Mouse (Mus musculus): ENCODE data around the gene Hdac7. TPM values are rescaled to one million over a fixed set of nuclear protein-coding genes. Genes with fewer than 3 reads are reported as not detected.
A peak's percentile ranks its signal among the peaks of the same experiment; 100 is the strongest.

The Hdac7 gene
- 20.4 and 34.5 TPM in 2 replicates for polyA plus RNA-seq (2015; fragmentation: Nextera tagmentation; extraction: Ambion mirVana)

DNA sequence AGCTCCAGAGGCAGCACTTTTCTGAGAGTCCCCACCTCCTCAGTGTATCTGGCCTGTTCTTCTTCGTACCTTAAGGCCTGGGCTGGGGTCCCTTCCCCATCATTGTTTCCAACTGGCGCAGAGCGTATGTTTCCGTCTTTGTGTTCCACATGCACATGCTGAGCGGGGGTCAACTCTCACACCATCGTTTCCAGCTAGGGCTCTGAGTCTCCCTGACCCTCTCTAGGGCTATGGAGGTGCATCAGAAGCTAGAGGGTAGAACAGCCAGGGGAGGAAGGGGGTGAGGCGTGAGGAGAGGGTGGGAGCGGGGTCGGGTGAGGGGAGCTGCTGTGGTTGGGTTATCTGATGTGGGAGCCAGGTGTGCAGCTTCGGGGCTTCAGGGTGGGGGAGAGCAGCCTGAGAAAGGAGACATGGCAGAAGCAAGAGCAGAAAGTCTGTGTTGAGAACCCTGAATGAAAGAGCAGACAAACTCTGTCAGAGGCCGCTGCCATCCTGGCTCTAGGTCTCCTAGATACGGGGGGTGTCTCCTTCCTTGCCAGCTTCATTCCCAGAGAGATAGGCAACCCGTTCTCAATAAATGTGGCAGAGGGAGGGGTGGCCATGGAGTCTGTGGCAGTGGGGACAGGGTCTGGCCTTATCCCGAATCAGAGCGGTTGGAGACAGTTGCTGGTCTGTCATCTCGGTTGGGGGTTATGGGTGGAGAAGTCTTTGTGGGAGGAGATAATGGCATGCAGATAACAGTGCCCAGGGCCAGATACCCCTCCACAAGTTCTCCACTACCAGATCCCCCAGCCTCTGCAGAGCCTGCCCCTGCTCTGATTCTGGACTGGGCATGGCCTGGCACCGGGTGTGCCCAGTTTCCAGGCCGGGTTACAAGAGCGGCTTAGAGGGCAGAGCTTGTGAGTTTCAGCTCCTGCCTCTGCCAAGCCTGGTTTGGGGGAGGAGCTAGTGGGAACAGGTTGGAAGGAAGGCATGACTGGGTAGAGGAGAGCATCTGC is at the start of gene Hdac7:
Gene Hdac7, minus strand, starts transcription at position 466 of the 998 bp plus-strand sequence.
- peak within 1 kb of the TSS; percentile 9; the same call in 1 of the 2 replicates for H3K4me3 ChIP-seq
- no peak for ATAC-seq (replicated peaks; ENCODE audit: insufficient number of reproducible peaks, insufficient read depth, low FRiP score, low read depth)
- 0 out of 2 replicates have a peak, but pooled peaks cover 2% of the 10 kb centered on the region for H3K27me3 ChIP-seq
- peaks cover 18% of the 10 kb centered on the region for H3K4me1 ChIP-seq (replicated peaks)
- H3K27ac ChIP-seq: no peak within 1 kb of the TSS; the same call in 1 of the 2 replicates
- no peaks in the 10 kb centered on the region for H3K9me3 ChIP-seq (replicated peaks)
- H3K36me3 ChIP-seq: no peaks in the 10 kb centered on the region
- WGBS: 53% methylated on average over 19 of the region's 19 CpGs
- H3K9ac ChIP-seq: no peak within 1 kb of the TSS
- H3K4me2 ChIP-seq: peak within 1 kb of the TSS; percentile 1; the same call in 1 of the 2 replicates

DNA sequence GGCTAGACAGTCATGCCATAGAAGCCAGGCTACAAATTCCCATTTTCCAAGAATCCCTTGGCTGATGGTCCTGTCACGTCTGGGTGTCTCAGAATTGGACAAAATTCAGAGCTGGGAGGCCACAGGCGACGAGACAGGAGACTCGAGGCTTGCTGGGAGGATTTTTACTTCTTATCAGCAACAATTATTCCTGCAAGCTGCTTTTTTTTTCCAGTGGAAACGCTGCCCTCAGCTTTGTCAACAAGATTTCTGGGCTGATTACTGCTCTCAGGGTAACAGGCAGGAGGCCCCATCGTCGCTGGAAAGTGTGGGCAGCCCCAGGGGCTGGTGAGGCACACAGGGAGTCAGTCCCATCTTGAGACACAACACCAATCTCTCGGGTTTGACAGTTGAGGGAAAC is 48.2 kb upstream of the Hdac7 start:
- Histone ChIP-seq H3K36me3 (no peaks in the 10 kb centered on the region), H3K4me3 (no peak overlapping the region), H3K27ac (no peak overlapping the region), H3K9ac (no peak overlapping the region), H3K4me2 (no peak overlapping the region), H3K27me3 (peaks cover 9% of the 10 kb centered on the region; the same call in 1 of the 2 replicates), H3K9me3 (replicated peaks) (no peaks in the 10 kb centered on the region), H3K4me1 (replicated peaks) (peaks cover 32% of the 10 kb centered on the region)
- WGBS: 29% methylated on average over 8 of the region's 8 CpGs
- no peak for ATAC-seq (replicated peaks; ENCODE audit: insufficient number of reproducible peaks, insufficient read depth, low FRiP score, low read depth)

DNA sequence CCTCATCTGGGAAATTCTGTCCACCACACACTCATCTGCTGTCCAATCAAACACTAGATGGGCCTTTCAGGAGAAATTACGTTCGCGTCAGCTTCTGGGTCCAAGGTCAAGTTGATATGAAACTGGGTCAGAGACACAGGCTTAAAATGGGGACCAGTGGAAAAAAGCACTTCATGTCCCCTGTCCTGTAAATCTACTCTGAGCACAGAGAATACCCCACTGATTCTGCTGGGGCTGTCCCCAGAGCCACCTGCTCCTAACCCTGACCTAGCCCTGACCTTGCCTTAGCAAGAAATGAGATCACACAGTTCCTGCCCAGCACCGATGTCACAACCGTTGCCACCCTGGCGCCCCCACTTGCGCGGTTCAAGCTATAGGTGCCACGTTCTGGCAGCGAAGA is 46.1 kb upstream of the Hdac7 start:
- H3K27ac ChIP-seq: no peak overlapping the region
- H3K9me3 ChIP-seq (replicated peaks): no peaks in the 10 kb centered on the region
- H3K9ac ChIP-seq: no peak overlapping the region
- WGBS: 81% methylated on average over 10 of the region's 10 CpGs
- no peak for ATAC-seq (replicated peaks; ENCODE audit: insufficient number of reproducible peaks, insufficient read depth, low FRiP score, low read depth)
- no peak overlapping the region for H3K4me3 ChIP-seq
- H3K4me2 ChIP-seq: no peak overlapping the region
- H3K4me1 ChIP-seq (replicated peaks): peaks cover 12% of the 10 kb centered on the region
- H3K27me3 ChIP-seq: peaks cover 9% of the 10 kb centered on the region; the same call in 1 of the 2 replicates
- H3K36me3 ChIP-seq: no peaks in the 10 kb centered on the region

DNA sequence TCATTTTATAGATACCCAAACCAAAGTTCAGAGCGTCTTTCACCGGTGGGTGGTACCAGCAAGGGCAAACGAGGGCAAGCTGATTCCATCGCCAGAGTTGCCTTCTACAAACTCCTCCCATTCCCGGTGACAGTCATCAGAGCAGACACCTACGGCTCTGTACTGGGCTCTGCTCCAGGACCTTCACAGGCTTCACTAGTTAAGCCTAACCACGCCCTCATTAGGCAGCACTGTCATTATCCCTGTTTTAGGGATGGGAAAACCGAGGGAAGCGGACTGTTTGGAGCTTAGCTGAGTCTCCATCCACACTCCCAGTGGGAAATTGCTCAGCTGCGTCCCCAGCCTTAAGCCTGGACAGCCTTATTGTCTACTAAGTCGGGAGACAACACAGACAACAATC is 45.7 kb upstream of the Hdac7 start:
- ATAC-seq (replicated peaks; ENCODE audit: insufficient number of reproducible peaks, insufficient read depth, low FRiP score, low read depth): no peak
- 50% methylated on average over 11 of the region's 11 CpGs for WGBS
- no peaks in the 10 kb centered on the region for H3K9me3 ChIP-seq (replicated peaks)

DNA sequence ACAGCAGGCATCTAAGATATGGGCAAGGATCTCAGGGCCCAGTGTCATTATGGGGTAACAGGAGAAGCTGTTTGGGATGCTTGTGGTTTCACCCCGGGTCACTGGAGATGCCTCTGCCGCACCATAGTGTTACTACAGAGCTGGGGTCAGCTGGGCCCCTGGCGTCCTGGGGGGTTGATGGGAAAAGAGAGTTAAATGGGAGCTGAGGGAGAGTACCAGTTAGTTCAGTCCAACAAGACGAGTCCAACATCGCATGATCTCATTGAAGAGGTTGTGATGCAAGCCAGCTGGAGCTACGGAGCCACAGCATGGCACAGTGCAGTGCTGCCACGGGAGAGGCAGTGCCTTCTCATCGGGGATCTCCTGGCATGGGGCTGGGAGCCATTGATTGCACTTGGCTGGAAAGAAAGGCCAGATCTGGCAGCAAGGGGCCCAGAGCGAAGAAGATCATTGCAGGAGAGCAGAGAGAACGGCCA is 43.3 kb upstream of the Hdac7 start:
- 79% methylated on average over 10 of the region's 10 CpGs for WGBS
- Histone ChIP-seq H3K4me3 (no peak overlapping the region), H3K9me3 (replicated peaks) (no peaks in the 10 kb centered on the region), H3K27ac (no peak overlapping the region), H3K36me3 (no peaks in the 10 kb centered on the region), H3K27me3 (no peaks in the 10 kb centered on the region), H3K4me1 (replicated peaks) (peaks cover 11% of the 10 kb centered on the region), H3K9ac (no peak overlapping the region), H3K4me2 (no peak overlapping the region)
- no peak for ATAC-seq (replicated peaks; ENCODE audit: insufficient number of reproducible peaks, insufficient read depth, low FRiP score, low read depth)

More for the DNA sequence above, 45.7 kb upstream of the Hdac7 start:
- Histone ChIP-seq H3K9ac (no peak overlapping the region), H3K27ac (no peak overlapping the region), H3K36me3 (no peaks in the 10 kb centered on the region), H3K4me2 (no peak overlapping the region), H3K4me3 (no peak overlapping the region), H3K27me3 (peaks cover 9% of the 10 kb centered on the region; the same call in 1 of the 2 replicates), H3K4me1 (replicated peaks) (peaks cover 11% of the 10 kb centered on the region)

DNA sequence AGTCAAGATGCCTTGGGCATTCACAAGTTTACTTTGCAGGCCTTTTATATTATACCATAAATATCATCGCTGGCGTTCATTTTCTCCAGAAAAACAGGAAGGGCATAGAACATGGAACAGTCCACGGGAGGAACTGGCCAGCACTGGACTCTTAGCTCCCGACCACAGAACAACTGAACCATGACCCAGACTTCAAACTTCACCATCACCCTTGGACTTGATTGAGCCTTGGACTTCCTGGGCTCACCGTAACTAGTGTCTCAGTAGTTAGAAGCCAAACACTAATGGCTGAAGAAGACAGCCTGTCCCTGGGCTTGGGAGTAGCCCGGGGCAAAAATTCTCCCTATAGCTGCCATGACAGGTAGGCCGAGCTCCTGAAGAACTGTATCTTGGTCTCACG is 37.1 kb upstream of the Hdac7 start:
- no peak overlapping the region for H3K9ac ChIP-seq
- no peak overlapping the region for H3K27ac ChIP-seq
- H3K27me3 ChIP-seq: peaks cover 3% of the 10 kb centered on the region; the same call in 1 of the 2 replicates
- no peak overlapping the region for H3K4me2 ChIP-seq
- no peak for ATAC-seq (replicated peaks; ENCODE audit: insufficient number of reproducible peaks, insufficient read depth, low FRiP score, low read depth)
- H3K9me3 ChIP-seq (replicated peaks): no peaks in the 10 kb centered on the region
- no peak overlapping the region for H3K4me3 ChIP-seq
- H3K4me1 ChIP-seq (replicated peaks): peaks cover 9% of the 10 kb centered on the region
- no peaks in the 10 kb centered on the region for H3K36me3 ChIP-seq
- WGBS: 88% methylated on average over 8 of the region's 8 CpGs

DNA sequence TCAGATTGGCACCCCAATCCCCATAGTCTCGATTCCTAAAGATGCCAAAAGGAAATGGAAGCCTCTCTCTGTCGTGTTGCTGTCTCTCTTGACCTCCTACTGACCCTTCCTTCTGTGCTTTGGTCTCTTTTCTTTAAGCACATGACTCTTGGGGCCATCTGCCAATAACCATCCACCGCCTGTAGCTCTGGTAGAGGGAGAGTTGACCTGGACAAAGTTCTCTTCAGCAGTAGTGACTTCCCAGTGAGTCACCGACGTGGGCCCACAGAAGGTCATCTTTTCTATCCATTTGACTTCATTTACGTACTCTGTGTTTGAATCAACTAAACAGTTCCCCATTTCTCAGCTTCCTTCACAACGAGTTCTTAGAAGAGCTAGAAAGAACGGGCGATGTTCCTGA is 36.1 kb upstream of the Hdac7 start:
- Histone ChIP-seq H3K27me3 (peaks cover 3% of the 10 kb centered on the region; the same call in 1 of the 2 replicates), H3K9me3 (replicated peaks) (no peaks in the 10 kb centered on the region), H3K36me3 (no peaks in the 10 kb centered on the region), H3K27ac (no peak overlapping the region), H3K9ac (no peak overlapping the region), H3K4me2 (no peak overlapping the region), H3K4me1 (replicated peaks) (peaks cover 9% of the 10 kb centered on the region), H3K4me3 (no peak overlapping the region)
- no peak for ATAC-seq (replicated peaks; ENCODE audit: insufficient number of reproducible peaks, insufficient read depth, low FRiP score, low read depth)
- 74% methylated on average over 9 of the region's 9 CpGs for WGBS

DNA sequence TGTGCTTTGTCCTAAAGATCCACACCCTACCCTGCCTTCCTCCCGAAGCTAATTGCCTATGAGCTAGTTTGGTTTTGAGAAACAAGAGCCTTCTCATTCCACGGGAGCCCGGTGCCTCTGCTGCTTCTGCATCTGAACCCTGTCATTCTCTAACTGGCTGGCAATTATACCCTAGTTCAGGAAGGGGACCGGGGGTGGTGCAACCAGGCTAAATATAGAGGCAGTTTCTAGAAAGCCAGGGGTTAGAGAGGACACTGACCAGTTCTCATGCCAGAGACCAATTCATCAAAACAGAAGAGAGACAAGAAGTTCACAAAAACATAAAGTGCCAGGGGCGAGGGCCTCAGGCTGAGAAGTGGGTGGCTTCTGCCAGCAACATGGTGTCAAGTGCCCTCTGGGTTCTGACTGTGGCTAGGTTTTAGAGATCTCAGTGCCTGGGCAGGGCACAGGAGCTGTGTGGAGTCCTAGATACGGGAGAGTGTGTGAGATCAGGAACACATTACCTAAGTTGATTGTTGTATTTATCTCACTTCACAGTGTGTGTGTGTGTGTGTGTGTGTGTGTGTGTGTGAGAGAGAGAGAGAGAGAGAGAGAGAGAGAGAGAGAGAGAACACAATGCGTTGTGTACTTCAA is 34.5 kb upstream of the Hdac7 start:
- WGBS: 32% methylated on average over 7 of the region's 7 CpGs
- Histone ChIP-seq H3K4me2 (no peak overlapping the region), H3K4me1 (replicated peaks) (peaks cover 9% of the 10 kb centered on the region), H3K9ac (no peak overlapping the region), H3K36me3 (no peaks in the 10 kb centered on the region), H3K27ac (peak overlapping the region; percentile 53), H3K9me3 (replicated peaks) (no peaks in the 10 kb centered on the region), H3K4me3 (no peak overlapping the region), H3K27me3 (peaks cover 3% of the 10 kb centered on the region; the same call in 1 of the 2 replicates)
- ATAC-seq (replicated peaks; ENCODE audit: insufficient number of reproducible peaks, insufficient read depth, low FRiP score, low read depth): 0 out of 2 replicates have a peak, but pooled peaks have one; percentile 35

DNA sequence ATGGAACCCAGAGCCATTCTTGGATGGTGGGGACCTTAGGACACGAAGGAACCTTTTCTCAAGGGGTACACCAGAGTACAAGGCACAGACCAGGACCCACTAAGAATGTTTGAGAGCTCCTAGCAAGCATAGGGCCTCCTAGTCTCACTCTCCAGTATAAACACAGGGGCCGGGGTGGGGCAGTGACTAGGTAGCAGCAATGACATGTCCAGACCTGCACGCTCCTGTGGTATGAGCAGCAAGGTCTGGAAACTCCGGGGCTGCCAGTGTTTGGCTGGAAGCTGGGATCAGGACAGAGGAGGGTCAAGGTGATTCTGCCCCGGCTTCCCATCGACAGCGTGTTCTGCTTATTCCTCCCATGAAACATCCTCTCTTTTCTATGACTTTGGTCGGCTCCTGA is 31.5 kb upstream of the Hdac7 start:
- no peaks in the 10 kb centered on the region for H3K36me3 ChIP-seq
- no peak for ATAC-seq (replicated peaks; ENCODE audit: insufficient number of reproducible peaks, insufficient read depth, low FRiP score, low read depth)
- H3K9ac ChIP-seq: no peak overlapping the region
- peaks cover 3% of the 10 kb centered on the region; the same call in 1 of the 2 replicates for H3K27me3 ChIP-seq
- 86% methylated on average over 8 of the region's 8 CpGs for WGBS
- peaks cover 9% of the 10 kb centered on the region for H3K4me1 ChIP-seq (replicated peaks)
- no peak overlapping the region for H3K4me2 ChIP-seq
- H3K27ac ChIP-seq: no peak overlapping the region
- H3K9me3 ChIP-seq (replicated peaks): no peaks in the 10 kb centered on the region
- H3K4me3 ChIP-seq: no peak overlapping the region

DNA sequence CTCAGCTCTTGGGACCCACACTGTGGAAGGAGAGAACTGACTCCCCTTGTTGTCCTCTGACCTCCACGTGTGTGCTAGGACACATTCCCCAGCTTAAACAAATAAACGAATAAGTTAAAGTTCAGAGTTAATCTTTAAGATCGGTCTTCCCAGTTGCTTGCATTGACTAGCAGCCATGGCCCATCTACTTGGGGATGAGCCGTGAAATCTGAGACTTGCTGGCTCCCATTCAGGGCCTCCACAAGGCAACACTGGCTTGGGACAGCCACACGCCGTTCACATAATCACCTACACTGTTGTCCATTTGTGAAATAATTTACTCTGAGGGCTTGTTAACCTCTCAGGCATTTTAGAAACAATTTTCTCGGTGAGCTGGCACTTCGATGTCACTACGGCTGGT is 29.4 kb upstream of the Hdac7 start:
- Histone ChIP-seq H3K9ac (no peak overlapping the region), H3K4me1 (replicated peaks) (peaks cover 7% of the 10 kb centered on the region), H3K27ac (no peak overlapping the region), H3K27me3 (peaks cover 7% of the 10 kb centered on the region), H3K4me2 (no peak overlapping the region), H3K36me3 (no peaks in the 10 kb centered on the region), H3K4me3 (no peak overlapping the region), H3K9me3 (replicated peaks) (no peaks in the 10 kb centered on the region)
- no peak for ATAC-seq (replicated peaks; ENCODE audit: insufficient number of reproducible peaks, insufficient read depth, low FRiP score, low read depth)
- 70% methylated on average over 9 of the region's 9 CpGs for WGBS

DNA sequence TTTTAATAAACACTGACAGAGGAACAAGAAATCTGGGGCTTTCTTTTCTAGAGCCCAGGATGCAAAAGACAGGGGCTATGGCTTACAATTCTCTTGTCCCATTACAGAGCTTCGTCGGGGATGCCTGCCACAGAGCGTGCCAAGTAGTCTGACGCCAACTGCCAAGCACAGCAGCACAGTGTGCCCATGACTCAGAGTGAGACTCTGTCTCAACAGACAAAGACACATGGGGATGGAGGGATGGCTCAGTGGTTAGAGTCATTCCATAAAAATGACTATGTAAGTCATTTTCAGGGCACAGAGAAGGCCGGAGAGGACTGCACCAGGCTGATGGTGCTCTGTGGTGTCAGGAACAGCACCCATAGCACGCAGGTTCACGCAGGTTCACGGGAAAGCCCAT is 27.9 kb upstream of the Hdac7 start:
- no peaks in the 10 kb centered on the region for H3K36me3 ChIP-seq
- H3K9ac ChIP-seq: no peak overlapping the region
- H3K4me2 ChIP-seq: no peak overlapping the region
- no peak overlapping the region for H3K4me3 ChIP-seq
- no peaks in the 10 kb centered on the region for H3K4me1 ChIP-seq (replicated peaks)
- WGBS: 94% methylated on average over 8 of the region's 8 CpGs
- no peak overlapping the region for H3K27ac ChIP-seq
- no peaks in the 10 kb centered on the region for H3K9me3 ChIP-seq (replicated peaks)
- H3K27me3 ChIP-seq: peaks cover 4% of the 10 kb centered on the region; the same call in 1 of the 2 replicates
- no peak for ATAC-seq (replicated peaks; ENCODE audit: insufficient number of reproducible peaks, insufficient read depth, low FRiP score, low read depth)
